Mouse (Mus musculus): ENCODE measurements around the gene Scrt2. TPM values are rescaled to one million over a fixed set of nuclear protein-coding genes. Genes with fewer than 3 reads are reported as not detected.

Scrt2 gene
- not detected in 2 replicates for polyA plus RNA-seq (2012; rRNA removed)

DNA sequence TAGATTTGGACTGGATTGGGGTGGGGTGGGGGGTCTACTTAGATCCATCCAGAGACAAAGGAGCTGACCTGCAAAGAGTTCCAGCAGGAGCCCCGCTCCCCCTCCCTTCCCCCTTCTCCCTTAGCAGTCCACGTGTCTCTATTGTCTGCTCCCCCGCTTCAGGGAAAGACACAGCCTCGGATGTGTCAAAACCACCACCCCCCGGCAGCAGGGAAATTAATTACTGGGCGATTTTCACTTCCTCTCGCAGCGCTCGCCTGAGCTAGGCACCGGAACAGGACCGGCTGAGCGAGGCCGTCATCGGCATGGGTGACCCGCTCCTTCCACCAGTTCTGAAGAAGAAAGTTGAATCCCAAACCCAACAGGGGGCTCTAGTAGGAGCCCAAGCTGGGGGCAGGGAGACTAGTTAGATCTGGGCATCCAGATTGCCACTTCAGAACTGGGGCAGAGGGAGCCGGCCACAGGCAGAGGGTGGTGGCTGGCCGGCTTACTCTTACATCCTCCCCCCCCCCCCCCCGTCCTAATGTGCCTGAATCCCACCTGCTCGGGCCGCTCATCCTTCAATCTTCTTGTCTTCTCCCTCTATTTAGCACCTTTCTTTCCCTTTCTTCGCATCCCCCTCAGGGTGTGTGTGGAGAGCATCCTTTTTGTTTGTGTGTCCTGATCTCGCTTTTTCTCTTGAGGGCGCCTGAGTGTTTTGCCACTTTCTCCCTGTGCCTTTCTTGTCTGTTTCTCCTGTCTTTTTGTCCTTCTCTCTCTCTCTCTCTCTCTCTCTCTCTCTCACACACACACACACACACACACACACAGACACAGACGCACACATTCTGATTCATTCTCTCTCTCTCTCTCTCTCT, at the start of gene Scrt2:
Gene Scrt2, plus strand, starts transcription at position 845 of the 857 bp plus-strand sequence.

GRCm38 (mm10) chr2:152105318-152106224, 24.2 kb downstream of the Scrt2 start, which contains the start of gene Srxn1:
Srxn1 (plus strand) TSS chr2:152105516.

DNA sequence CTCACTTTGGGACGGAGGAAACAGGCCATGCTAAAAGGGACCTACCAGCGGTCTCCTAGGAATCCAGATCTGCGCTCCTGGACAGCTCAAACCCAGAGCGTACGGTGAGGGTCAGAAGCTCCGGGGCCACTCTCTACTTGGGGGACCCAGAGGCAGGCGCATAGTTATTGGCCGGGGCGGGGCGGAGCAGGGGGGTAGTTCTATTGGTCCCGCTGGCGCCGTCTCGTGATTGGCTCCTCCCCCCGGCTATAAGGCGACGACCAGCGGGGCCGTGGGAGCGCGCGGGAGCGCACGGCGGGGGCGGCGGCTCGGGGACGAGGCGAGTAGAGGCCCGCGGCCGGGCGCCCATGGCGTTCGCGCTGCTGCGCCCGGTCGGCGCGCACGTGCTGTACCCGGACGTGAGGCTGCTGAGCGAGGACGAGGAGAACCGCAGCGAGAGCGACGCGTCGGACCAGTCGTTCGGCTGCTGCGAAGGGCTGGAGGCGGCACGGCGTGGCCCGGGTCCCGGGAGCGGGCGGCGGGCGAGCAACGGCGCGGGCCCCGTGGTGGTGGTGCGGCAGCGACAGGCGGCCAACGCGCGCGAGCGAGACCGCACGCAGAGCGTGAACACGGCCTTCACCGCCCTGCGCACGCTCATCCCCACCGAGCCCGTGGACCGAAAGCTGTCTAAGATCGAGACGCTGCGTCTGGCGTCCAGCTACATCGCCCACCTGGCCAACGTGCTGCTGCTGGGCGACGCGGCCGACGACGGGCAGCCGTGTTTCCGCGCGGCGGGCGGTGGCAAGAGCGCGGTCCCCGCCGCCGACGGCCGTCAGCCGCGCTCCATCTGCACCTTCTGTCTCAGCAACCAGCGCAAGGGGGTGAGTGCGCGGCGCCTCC, 62.2 kb downstream of the Scrt2 start, which contains the start of gene Tcf15:
Gene Tcf15, plus strand, starts transcription at position 283 of the 879 bp plus-strand sequence.

Other genes with a start within 250 kb of the Scrt2 start
- gene Rspo4, start 238.6 kb upstream of the Scrt2 start, polyA plus RNA-seq (2012; rRNA removed), result 0.07 and 0.08 TPM in 2 replicates
- gene Angpt4, start 170.3 kb upstream of the Scrt2 start, polyA plus RNA-seq (2012; rRNA removed), result 0.14 and 0.19 TPM in 2 replicates
- gene Fam110a, start 101.3 kb upstream of the Scrt2 start, polyA plus RNA-seq (2012; rRNA removed), result 4.7 and 4.8 TPM in 2 replicates
- 0.37 TPM in 2 replicates for gene Slc52a3, start 85.0 kb upstream of the Scrt2 start, polyA plus RNA-seq (2012; rRNA removed)
- 4.2 and 9.5 TPM in 2 replicates for gene Srxn1, start 24.0 kb downstream of the Scrt2 start, polyA plus RNA-seq (2012; rRNA removed)
- gene Tcf15, start 62.0 kb downstream of the Scrt2 start, polyA plus RNA-seq (2012; rRNA removed), result 0.12 and 0.19 TPM in 2 replicates
- gene Csnk2a1, start 145.3 kb downstream of the Scrt2 start, polyA plus RNA-seq (2012; rRNA removed), result 21.7 TPM in 2 replicates
- 11.9 and 12.3 TPM in 2 replicates for gene Tbc1d20, start 212.3 kb downstream of the Scrt2 start, polyA plus RNA-seq (2012; rRNA removed)

All from liver, embryonic 18 days (tissue).